Mouse (Mus musculus): ENCODE results near the gene Ptges. TPM values are rescaled to one million over a fixed set of nuclear protein-coding genes. Genes with fewer than 3 reads are reported as not detected.
"Not testable (repeated sequence)": the region's sequence is repeated elsewhere in the genome, so short reads cannot be mapped to it uniquely, and the experiment has no call there.

Gene Ptges
- total and polyA plus RNA-seq, 2 experiments from 2014 or later, result 1.1 to 1.2 TPM

- Histone ChIP-seq H3K27me3 (ENCODE audit: control insufficient read depth, insufficient read depth, low read length) (no peaks in the 10 kb centered on the region), H3K4me1 (ENCODE audit: control insufficient read depth, insufficient read depth) (no peaks in the 10 kb centered on the region), H3K9ac (replicated peaks; ENCODE audit: low read depth, low read length) (no peak overlapping the region), H3K36me3 (replicated peaks; ENCODE audit: control insufficient read depth, insufficient read depth, low read length) (no peaks in the 10 kb centered on the region), H3K4me2 (ENCODE audit: low read depth, low read length) (no peak overlapping the region), H3K9me3 (replicated peaks; ENCODE audit: control insufficient read depth, low read length) (no peaks in the 10 kb centered on the region), H3K4me3 (ENCODE audit: low read depth, low read length) (no peak overlapping the region), H3K27ac (ENCODE audit: low read depth) (no peak overlapping the region)
- ATAC-seq (ENCODE audit: insufficient read depth, low read depth), result peak; percentile 52
- TF ChIP-seq EP300 (IDR thresholded peaks at IDR 0.05; ENCODE audit: low read depth) (no peak), CTCF (IDR thresholded peaks at IDR 0.05; ENCODE audit: low read depth) (peak; percentile 93)
- DNase-seq (ENCODE audit: low spot score), result peak; percentile 58
- 14% methylated on average over 7 of the region's 7 CpGs for WGBS
These were observed 4.3 kb upstream of the Ptges start for GRCm38 (mm10) chr2:30933917-30934450.

GRCm38 (mm10) chr2:30933032-30933431 lies 3.4 kb upstream of the Ptges start:
- no peak overlapping the region for H3K27ac ChIP-seq (ENCODE audit: low read depth)
- TF ChIP-seq EP300 (IDR thresholded peaks at IDR 0.05; ENCODE audit: low read depth), result no peak
- TF ChIP-seq CTCF (IDR thresholded peaks at IDR 0.05; ENCODE audit: low read depth), result no peak
- no peaks in the 10 kb centered on the region for H3K36me3 ChIP-seq (replicated peaks; ENCODE audit: control insufficient read depth, insufficient read depth, low read length)
- H3K4me1 ChIP-seq (ENCODE audit: control insufficient read depth, insufficient read depth), result peaks cover 5% of the 10 kb centered on the region; the same call in 1 of the 2 replicates
- H3K27me3 ChIP-seq (ENCODE audit: control insufficient read depth, insufficient read depth, low read length), result no peaks in the 10 kb centered on the region
- H3K4me3 ChIP-seq (ENCODE audit: low read depth, low read length), result no peak overlapping the region
- DNase-seq (ENCODE audit: low spot score) (no peak), ATAC-seq (ENCODE audit: insufficient read depth, low read depth) (no peak)
- H3K9me3 ChIP-seq (replicated peaks; ENCODE audit: control insufficient read depth, low read length), result no peaks in the 10 kb centered on the region
- H3K9ac ChIP-seq (replicated peaks; ENCODE audit: low read depth, low read length), result no peak overlapping the region
- WGBS, result 74% methylated on average over 6 of the region's 6 CpGs
- no peak overlapping the region for H3K4me2 ChIP-seq (ENCODE audit: low read depth, low read length)

- no peak overlapping the region for H3K9ac ChIP-seq (replicated peaks; ENCODE audit: low read depth, low read length)
- H3K9me3 ChIP-seq (replicated peaks; ENCODE audit: control insufficient read depth, low read length), result no peaks in the 10 kb centered on the region
- no peaks in the 10 kb centered on the region for H3K27me3 ChIP-seq (ENCODE audit: control insufficient read depth, insufficient read depth, low read length)
- no peak overlapping the region for H3K27ac ChIP-seq (ENCODE audit: low read depth)
- TF ChIP-seq CTCF (IDR thresholded peaks at IDR 0.05; ENCODE audit: low read depth) (no peak), EP300 (IDR thresholded peaks at IDR 0.05; ENCODE audit: low read depth) (no peak)
- 78% methylated on average over 3 of the region's 3 CpGs for WGBS
- no peak overlapping the region for H3K4me3 ChIP-seq (ENCODE audit: low read depth, low read length)
- H3K4me1 ChIP-seq (ENCODE audit: control insufficient read depth, insufficient read depth), result peaks cover 15% of the 10 kb centered on the region
- no peaks in the 10 kb centered on the region for H3K36me3 ChIP-seq (replicated peaks; ENCODE audit: control insufficient read depth, insufficient read depth, low read length)
- ATAC-seq (ENCODE audit: insufficient read depth, low read depth) (no peak), DNase-seq (ENCODE audit: low spot score) (no peak)
- no peak overlapping the region for H3K4me2 ChIP-seq (ENCODE audit: low read depth, low read length)
These were observed 2.3 kb upstream of the Ptges start for GRCm38 (mm10) chr2:30931922-30932321.

- H3K36me3 ChIP-seq (replicated peaks; ENCODE audit: control insufficient read depth, insufficient read depth, low read length); H3K9ac ChIP-seq (replicated peaks; ENCODE audit: low read depth, low read length); H3K4me3 ChIP-seq (ENCODE audit: low read depth, low read length); H3K27me3 ChIP-seq (ENCODE audit: control insufficient read depth, insufficient read depth, low read length); H3K9me3 ChIP-seq (replicated peaks; ENCODE audit: control insufficient read depth, low read length); H3K4me2 ChIP-seq (ENCODE audit: low read depth, low read length); DNase-seq (ENCODE audit: low spot score); H3K27ac ChIP-seq (ENCODE audit: low read depth); ATAC-seq (ENCODE audit: insufficient read depth, low read depth): not testable (repeated sequence)
- peaks cover 19% of the 10 kb centered on the region for H3K4me1 ChIP-seq (ENCODE audit: control insufficient read depth, insufficient read depth)
- WGBS, result 83% methylated on average over 2 of the region's 2 CpGs
These were observed 1.2 kb upstream of the Ptges start for GRCm38 (mm10) chr2:30930846-30931245.

- H3K9me3 ChIP-seq (replicated peaks; ENCODE audit: control insufficient read depth, low read length), result no peaks in the 10 kb centered on the region
- H3K9ac ChIP-seq (replicated peaks; ENCODE audit: low read depth, low read length), result no peak overlapping the region
- TF ChIP-seq CTCF (IDR thresholded peaks at IDR 0.05; ENCODE audit: low read depth) (no peak), EP300 (IDR thresholded peaks at IDR 0.05; ENCODE audit: low read depth) (no peak)
- H3K4me1 ChIP-seq (ENCODE audit: control insufficient read depth, insufficient read depth), result peaks cover 19% of the 10 kb centered on the region
- no peak for ATAC-seq (ENCODE audit: insufficient read depth, low read depth)
- no peaks in the 10 kb centered on the region for H3K27me3 ChIP-seq (ENCODE audit: control insufficient read depth, insufficient read depth, low read length)
- 32% methylated on average over 12 of the region's 12 CpGs for WGBS
- no peak overlapping the region for H3K4me3 ChIP-seq (ENCODE audit: low read depth, low read length)
- H3K4me2 ChIP-seq (ENCODE audit: low read depth, low read length), result peak overlapping the region; percentile 48
- H3K36me3 ChIP-seq (replicated peaks; ENCODE audit: control insufficient read depth, insufficient read depth, low read length), result no peaks in the 10 kb centered on the region
- DNase-seq (ENCODE audit: low spot score), result no peak
- H3K27ac ChIP-seq (ENCODE audit: low read depth), result no peak overlapping the region
These were observed 675 bp downstream of the Ptges start for GRCm38 (mm10) chr2:30928893-30929482.

Data from heart, postnatal 0 days (tissue).